Mouse (Mus musculus): ENCODE results near the gene Frmd4a.

Frmd4a gene

DNA sequence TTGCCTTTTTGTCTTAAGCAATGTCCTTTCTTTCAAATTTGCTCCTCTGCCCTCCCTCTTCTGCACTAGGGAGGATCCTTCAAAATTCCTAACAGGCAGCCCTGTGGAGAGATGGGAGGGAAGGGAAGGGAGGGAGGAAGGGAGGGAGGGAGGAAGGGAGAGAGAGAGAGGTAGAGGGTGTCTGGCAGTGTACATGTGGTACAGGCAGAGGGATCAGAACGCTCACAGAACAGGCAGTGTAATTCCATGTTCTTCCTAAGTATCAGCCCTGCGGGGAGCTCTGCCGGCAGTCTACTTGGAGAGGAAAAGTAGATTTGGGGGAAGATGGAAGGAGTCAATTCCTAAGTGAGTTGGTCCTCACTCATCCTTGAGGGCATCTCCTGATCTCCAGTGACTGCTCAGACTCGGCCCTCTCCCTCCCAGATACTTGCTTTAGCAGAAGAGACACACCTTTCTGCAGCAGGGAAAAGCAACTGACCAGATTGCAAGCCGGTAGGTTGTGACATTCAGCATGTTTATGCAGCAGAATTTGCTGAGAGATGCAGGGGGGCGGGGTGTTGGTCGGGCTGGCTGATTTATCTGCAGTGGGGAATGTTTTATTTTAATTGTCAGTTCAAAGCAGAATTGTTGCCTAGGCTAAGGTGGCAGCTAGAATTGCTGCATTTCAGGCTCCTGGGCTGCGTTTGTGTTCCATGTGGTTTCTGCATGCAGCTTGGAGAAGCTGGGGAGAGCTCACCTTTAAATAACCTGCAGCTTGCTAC is at the start of gene Frmd4a:
Gene Frmd4a, plus strand, starts transcription at position 190 of the 761 bp plus-strand sequence.
- no peak for DNase-seq (ENCODE audit: extremely low read depth, low read depth)

DNA sequence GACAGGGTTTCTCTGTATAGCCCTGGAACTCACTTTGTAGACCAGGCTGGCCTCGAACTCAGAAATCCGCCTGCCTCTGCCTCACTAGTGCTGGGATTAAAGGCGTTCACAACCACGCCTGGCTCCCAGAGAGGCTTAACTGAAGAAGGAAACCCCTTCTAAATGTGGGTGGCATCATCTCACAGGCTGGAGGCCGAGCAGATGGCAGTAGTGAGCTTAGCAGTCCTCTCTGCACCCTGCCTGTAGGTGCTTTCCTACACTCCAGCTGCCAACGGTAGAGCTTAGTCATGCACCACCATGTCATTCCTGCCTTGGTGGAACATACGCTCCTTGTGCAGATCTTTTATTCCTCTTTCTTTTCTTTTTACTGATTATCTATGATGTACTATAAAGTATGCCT is 28.6 kb upstream of the Frmd4a start:
- no peak for DNase-seq (ENCODE audit: extremely low read depth, low read depth)

DNA sequence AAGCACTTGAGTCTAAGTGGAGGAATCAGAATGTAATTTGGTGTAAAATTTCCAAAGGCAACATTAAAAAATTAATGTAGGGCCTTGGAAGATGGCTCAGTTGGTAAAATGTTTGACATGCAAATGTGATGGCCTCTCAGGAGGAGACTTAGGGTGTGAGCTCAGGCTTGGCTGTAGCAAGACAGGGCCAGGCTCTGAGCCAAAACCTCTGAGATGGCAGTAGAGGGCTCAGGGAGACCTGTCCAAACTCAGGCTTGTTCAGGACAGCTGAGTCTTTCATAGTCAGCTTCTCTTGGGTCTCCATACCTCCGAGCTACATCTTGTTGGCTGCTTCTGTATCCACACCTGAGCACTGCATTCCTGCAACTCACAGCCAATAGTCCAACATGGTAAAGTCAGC is 27.1 kb upstream of the Frmd4a start:
- DNase-seq (ENCODE audit: extremely low read depth, low read depth), result no peak

DNA sequence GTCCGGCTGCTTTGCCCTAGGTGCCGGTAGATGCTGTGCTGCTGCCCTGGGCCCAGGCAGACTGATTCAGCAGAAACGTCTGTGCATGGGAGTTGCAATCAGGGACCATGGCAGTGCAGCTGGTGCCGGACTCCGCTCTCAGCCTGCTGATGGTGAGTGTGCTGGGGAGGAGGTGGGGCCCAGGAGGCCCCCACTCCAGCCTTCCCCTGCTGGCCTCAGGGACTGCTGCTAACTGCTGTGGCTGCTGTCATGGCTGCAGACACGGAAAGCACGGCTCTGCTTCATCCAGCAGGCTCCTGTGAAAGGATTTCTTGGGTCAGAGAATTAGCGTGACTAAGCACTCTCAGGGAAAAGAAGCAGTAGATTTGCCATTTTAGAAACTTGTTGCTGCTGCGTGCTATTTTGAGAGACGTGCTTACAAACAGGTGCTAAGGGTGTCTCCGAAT is 937 bp downstream of the Frmd4a start:
- DNase-seq (ENCODE audit: extremely low read depth, low read depth), result no peak

DNA sequence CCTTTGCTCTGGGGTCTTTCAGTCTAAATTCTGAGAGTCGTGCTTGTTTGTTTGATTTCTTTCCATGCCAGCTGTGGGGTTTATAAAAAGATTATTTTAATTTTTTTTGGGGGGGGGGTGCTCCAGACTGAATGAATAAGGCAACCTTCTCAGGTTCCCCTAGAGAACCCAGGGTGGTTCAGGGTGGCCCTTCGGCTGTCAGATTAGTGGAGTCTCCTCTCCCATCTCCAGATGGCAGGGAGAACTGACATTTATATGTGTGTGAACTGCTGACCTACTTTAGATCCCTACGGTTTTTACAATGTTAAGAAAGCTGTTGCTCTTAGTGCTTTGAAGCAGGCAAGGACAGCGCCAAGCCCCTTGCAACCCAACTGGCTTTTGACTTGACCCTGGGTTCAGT is 1.4 kb downstream of the Frmd4a start:
- DNase-seq (ENCODE audit: extremely low read depth, low read depth), result no peak

DNA sequence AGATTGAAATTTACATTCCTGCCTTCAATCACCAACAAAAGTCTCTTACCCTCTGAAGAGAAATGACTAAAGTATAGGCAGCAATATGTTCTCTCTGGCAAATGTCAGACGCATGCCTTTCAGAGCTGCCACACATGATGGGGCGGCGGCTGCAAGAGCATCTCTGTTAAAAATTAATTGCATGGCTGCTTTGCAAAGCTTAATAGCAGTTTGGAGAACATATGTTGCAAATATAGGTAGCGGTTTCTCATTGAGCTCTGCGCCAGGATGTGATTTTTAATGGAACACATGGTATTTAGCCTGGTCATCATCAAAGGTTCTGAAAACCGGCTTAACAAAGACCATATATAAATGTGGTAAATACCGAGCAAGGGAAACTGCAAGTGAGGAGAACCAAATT is 7.4 kb downstream of the Frmd4a start:
- DNase-seq (ENCODE audit: extremely low read depth, low read depth), result no peak

DNA sequence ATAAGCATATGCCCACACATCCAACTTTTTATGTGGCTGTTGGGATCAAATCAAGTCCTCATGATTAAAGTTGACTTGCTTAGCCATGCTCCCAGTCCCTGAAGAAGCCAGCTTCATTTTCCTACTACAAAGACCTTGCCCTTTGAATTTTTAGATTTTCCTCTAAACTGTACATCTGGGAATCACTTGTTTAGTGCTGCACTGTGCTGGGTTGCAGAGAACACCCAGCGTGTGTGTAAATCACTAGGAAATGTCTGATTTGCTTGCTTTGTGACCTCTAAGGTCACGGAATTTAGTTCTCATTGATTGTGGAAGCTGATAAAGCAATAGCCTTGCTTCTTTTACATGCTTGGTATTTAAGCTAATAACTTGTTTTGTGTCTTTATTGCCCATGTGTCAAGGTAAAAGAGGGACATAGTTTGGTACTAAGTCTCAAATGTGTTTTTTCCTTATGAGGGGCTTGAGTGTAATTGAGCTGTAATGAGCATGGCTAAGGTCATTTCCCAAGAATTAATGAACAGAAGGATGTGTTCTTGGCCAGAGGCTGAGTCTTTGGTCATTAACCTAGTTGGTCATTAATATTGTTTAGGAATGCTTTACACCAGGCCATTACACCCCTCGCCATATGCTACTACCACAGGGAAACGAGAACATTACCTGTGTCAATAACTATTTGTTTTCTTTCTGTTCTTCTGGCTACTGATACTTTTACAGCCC is 11.7 kb downstream of the Frmd4a start:
- DNase-seq (ENCODE audit: extremely low read depth, low read depth), result no peak

DNA sequence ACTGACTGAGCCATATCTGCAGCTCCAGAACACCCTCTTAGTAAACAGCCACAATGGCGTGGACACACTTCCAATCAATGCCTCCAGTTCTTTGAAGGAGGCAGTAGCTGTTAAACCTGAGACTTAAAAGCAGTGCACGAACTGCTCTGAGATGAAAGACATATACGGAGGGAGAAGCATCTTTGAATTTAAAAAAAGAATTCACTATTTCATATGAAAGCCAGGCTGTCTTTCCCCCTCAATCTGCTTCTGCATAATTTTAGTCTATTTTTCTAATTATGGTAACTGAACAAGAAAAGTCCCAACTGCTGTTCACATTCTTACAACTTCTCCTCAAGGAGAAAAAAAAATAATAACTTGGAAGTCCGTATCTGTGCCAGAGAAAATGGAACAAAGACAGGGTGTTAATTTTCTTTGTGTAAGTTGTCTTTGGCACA is 18.7 kb downstream of the Frmd4a start:
- DNase-seq (ENCODE audit: extremely low read depth, low read depth), result no peak

DNA sequence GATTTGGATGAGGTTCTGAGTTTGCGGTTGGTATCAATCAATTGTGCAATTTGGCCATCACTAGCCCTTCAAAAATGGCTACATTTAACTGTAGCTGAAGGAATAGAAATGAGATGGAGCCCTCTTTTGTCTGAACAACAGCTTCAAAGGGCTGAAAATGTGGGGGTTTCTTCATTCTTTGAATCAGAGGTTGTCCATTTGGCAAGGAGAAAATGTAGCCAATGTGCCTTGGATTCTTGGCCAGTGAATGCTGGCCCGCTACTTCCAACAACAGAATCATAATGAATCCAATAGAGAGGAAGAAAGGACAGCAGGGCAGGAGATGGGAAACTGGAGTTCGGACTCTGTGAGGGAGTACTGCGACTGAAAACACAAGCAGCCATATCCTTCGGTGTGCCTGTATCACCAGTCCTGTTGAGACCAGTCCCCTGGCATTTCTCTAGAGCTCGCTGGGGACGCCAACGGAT is 19.2 kb downstream of the Frmd4a start:
- no peak for DNase-seq (ENCODE audit: extremely low read depth, low read depth)

DNA sequence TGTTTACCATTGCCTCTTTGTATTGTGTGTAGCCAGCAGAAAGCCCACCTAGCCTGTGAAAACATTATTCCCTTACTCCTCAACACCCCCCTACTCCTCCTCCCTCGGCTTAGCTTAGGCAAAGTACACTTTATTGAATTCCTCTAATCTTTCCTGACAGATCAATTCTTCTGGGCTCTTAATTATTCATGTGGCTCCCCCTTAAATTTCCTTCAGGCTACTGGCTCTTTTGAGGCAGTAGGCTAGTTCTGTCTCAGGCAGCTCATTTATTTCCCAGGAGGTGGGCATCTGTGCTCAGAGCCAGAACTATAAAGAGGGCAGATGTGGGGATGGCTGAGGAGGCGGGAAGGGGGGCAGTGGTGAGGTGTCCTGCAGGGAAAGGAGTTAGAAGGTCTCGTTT is 24.5 kb downstream of the Frmd4a start:
- no peak for DNase-seq (ENCODE audit: extremely low read depth, low read depth)

DNA sequence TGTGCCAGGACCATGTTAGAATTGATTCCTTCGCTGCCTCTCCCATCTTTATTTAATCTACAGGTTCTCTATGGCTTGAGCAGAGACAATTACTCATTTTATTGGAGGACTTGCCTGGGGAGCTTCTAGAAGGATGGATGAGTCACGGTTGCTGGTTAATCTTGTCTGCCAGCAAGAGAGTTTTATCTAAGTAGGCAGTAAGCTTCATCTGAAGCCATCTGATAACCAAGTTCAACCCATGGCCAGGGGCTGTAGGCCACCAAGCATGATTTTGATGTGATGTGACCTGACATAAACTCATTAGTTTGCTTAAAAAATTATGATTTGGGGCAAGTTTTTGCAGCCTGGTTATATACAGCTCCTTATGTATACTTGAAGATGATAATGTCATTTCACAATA is 38.0 kb downstream of the Frmd4a start:
- DNase-seq (ENCODE audit: extremely low read depth, low read depth), result no peak

DNA sequence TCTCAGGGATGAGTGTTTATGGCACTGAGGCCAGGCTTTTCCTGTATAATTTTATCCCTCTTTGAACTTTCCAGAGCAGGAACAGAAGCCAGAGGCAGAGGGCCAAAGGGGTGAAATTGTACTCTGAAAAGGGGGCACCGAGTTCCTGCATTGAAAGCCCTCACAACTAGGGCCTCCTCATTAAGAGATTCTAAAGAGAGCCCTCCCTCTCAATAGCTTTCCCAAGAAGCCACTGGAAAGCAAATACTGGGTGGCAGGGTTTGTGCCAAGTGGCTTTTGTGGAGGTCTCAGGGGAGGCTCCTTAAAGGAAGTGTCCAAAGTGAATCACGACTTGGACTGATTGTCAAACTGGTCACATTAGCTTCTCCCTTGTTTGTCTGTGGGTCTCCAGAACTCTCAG is 43.2 kb downstream of the Frmd4a start:
- no peak for DNase-seq (ENCODE audit: extremely low read depth, low read depth)

DNA sequence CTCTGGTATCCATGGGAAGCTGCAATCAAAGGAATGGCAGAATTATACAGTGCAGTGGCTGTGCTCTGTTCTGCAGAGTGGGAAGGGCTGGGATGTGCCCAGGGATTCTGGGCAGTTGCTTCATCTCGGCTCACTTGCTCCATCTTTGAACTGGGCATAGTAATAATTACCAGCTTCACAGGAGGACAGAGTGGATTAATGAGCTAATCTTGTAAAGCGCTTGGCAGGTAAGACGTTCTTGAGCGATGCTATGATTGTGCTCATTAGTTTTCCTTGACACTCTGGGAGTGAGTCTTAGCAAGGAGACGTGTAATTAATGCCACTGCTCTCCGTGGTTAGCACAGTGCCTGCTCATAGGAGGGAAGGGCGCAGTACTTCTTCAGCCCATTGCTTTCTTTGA is 54.3 kb downstream of the Frmd4a start:
- DNase-seq (ENCODE audit: extremely low read depth, low read depth), result no peak

DNA sequence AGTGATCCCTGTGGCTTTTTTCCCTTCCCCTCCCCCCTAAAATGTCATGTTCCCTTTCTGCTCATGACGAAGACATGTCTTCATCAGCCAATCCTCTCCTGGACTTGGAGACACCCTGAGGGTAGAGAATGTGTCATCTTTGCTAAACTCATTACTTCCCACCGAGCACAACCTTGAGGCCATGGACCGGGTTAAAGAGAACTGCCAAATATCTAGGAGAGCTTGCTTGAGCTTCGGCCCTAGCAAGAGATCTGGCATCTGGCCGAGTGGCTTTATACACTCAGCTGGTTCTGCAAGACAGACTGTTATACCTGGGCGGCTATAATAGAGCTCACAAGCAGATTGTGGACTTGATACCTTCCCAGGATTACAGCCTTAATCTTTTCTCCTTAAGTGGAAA is 66.4 kb downstream of the Frmd4a start:
- no peak for DNase-seq (ENCODE audit: extremely low read depth, low read depth)

DNA sequence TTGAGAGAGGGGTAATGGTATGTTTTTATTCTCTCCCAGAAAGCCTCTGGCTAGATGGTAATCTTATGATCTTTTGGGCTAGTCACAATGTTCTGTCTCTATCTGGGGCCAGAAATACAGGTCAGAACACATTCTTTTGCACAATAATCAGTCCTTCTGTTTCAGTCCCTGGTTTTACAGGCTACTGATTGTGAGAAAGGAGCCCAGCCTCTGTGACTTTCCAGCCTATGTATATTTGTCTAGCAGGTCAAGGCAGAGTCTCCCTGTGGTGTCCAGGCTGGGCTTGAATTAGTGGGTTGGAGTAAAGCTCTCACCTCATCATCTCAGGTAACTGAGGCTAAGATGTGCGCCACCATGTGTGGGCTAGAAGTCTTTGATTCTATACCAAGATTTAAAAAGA is 80.1 kb downstream of the Frmd4a start:
- no peak for DNase-seq (ENCODE audit: extremely low read depth, low read depth)

DNA sequence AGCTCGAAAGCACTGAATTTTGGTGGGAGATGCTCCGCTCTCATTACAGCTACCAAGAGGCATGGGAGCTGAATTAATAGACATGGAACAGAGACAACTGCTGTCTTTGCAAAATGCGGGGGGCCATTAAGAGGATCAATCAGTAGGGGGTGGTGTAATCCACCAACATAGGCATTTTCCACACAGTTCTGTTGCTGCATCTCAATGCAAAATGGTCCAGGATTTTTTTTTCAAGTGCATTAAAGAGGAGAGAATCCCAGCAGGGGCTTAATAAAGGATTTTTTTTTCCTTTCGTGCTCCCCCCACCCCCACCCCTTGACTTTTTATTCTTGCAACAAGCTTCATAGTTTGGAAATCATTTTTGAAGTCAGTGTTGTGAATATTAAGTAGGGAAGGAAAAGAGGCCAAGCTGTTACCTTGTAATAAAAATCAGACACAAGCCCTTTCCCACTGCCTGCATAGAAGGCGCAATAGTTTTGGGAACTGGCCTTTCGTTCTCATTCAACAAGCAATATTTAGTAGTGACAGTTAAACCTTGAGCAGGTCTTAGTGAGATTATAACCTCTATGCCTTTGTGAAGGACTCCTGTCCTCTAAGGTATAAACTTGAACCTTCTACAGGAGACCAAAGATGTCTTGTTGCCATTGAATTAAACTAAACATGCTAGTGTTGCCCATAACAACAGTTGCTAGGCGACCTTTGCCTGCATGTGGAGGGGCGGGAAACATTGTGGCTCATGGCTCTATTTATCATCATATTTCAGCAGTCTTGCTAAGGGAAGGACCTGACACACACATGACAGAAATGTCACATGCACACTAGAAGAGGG is 81.6 kb downstream of the Frmd4a start:
- DNase-seq (ENCODE audit: extremely low read depth, low read depth), result no peak

DNA sequence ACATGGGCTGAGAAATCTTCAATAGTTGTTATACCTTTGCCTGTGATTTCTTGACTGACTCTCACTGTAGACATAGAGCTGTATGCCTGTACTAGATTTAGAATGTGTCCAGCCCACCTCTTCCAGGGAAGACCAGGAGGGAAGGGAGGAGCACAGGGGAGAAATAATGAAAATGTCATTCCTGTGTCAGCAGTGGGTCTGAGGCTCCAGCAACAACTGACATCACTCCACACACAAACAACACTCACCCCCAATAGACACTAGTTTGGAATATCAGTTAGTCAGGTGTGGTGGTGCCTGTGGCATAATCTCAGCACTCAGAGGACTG is 82.2 kb downstream of the Frmd4a start:
- DNase-seq (ENCODE audit: extremely low read depth, low read depth), result no peak

DNA sequence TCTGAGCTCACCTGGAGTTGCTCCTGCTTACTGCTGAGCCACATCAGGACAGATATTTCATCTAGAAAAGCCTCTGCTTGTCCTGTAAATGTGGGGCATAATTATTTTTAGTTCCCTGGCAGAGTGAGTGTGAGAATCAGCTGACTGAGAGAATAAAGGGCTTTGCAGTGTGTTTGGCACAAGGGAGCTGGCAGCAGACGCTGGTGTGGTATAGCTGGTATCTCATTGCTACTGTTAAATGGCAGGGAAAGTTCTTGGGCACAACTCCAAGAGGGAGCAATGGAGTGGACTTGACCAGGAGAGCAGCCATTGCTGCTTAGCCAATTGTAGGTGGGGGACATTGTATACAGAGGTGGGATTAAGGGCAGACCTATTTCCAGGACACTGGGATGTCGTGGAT is 83.9 kb downstream of the Frmd4a start:
- no peak for DNase-seq (ENCODE audit: extremely low read depth, low read depth)

DNA sequence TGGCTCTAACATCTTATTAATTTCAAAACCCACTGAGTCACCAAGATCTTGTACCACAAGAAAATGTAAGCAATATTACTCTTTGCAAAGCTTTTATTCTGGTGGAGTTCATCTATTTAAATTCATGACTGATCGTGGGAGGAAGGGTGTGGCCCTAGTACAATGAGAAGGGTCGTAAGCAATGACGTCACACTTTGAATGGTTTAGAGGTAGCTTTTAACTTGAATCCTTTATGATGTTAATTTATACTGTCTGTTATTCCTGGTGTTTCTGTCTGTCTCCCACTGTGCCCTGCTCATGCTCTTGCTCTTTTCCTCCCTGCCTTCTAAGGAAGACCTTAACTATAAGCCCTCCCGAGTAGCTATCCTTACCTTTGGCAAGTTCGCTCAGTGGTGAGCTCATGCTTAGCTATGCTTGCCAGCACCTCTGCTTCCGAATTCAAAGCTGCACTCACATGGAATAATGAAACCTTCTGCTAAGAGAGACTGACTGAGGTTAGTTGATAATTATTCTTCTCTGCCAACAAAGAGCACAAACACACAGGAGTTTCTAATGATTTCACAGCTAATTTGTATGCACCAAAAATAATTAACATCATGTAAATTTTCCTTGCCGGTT is 95.9 kb downstream of the Frmd4a start:
- no peak for DNase-seq (ENCODE audit: extremely low read depth, low read depth)

DNA sequence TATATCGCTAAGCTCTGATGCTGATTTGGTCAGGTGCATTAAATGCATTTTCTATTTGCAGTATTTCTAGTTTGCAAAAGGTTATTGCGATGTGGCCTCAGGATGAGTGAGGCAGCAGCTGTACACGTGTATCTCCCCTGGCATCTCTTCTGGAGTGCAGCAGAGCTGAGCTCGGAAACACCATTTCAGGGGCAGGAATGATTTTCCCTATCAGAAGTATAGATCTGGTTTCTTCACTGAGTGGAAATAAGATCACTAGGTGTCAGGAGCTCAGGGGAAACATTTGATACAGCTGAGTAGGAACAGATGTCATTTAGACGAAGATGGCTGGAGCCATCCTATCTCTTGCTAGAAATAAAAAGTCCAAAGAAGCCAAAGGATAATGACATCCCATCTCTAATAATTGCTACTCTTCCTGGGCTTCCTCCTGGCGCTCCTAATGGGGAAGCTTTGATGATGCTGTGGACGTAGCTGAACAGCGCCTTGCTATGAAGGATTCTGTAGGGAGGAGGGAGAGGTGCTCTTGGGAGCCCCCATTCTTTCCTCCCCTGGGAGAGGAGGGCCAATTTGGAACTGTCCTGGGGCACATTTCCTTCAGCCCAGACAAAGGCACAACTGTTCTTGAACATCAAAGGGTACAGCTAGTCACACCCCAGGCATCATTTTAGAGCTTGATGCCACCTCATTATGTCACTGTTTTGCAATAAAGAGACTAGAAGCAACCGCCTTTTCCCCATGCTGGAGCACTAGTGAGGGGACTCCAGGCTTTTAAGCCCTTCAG is 102.4 kb downstream of the Frmd4a start:
- DNase-seq (ENCODE audit: extremely low read depth, low read depth), result no peak

DNA sequence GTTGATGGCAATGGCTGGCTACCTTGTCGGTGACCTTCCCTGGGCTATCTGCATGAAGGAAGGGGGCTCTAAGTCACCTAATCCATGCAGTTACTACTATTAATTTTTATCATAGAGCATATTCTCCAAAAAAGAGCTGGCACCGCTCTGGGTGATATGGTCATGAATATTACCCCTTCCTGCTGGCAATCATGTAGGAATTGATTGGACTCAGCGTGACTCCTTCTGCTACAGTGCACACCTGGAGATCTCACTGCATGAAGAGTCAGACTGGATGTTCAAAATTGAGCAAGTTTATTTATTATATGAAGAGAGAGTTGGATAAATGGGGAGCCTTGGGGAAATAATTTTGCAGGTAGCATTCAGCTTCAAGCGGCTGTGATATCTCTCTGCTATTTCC is 113.7 kb downstream of the Frmd4a start:
- DNase-seq (ENCODE audit: extremely low read depth, low read depth), result no peak

Data from MEL-GATA-1-ER (cell line).